Mouse (Mus musculus) lung, postnatal 10 days (tissue): ENCODE data around the gene Nckap5l.

Experiments used
- DNase-seq: peaks from one replicate; pipeline ENCODE4 v3.0.0; 2021

Gene Nckap5l

GRCm38 (mm10) chr15:99423884-99424283 is 33.7 kb downstream of the Nckap5l start:
- DNase-seq, result no peak

- no peak for DNase-seq
Observed at GRCm38 (mm10) chr15:99423131-99423530, 34.4 kb downstream of the Nckap5l start.

DNA sequence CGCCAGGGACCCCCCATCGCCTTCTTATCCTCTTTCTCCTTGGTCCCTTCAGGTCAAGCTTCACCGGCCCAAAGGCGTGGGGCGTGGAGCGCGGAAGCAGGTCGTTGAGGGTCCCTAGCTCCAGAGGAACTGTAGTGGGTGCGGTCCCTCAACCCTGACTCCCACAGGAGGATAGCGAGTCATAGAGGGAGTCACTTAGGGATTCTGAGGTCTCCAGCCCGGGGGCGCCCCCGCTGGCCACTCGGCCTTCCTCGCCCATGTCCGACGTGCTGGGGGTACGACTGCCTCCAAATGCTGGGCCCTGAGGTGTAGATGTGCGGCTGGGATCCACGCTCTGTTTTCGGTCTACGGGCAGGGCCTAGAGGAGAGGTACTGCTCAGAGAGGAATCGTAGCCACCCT is 35.0 kb downstream of the Nckap5l start:
- no peak for DNase-seq

- DNase-seq, result no peak
Observed at GRCm38 (mm10) chr15:99421676-99422075, 35.9 kb downstream of the Nckap5l start.

- DNase-seq, result peak; percentile 68
Observed at GRCm38 (mm10) chr15:99421152-99421551, 36.4 kb downstream of the Nckap5l start.

DNA sequence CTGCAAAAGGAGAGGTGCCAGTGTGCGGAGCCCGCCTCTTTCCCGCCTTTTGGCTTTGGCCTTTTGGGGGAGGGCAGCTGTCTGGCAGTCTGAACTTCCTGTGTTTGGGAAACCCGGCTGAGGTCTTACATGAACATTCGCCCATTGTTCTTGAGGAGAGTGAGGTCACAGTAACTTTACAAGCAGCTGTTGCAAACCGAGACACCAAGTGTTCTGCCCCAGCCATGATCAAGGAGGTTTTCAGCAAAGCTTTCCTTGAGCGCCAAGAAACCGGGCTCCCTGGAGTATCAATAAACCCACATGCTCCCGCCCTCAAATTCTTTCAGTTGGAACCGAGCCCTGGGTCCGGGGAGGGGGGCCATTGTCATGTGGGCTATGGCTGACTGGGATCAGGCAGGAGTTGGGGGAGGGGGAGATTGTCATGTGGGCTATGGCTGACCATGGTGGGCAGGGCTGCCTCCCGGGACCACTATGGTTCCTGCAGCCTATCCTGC is 37.0 kb downstream of the Nckap5l start:
- peak; percentile 91 for DNase-seq

DNA sequence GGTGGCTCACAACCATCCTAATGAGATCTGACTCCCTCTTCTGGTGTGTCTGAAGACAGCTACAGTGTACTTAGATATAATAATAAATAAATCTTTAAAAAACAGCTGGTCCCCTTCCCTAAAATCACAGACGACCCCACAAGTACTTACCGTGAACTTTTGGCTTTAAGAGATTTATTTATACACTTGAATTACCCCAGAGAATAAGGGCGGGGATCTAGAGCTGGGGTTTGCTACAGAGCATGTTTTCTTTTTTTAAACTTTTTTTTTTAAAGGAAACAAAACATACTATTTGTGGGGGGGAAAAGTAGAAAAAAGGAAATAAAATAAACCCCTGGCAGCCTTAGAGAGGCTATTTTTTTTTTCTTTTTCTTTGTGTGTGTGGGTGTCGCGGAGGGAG is 37.4 kb downstream of the Nckap5l start:
- no peak for DNase-seq

GRCm38 (mm10) chr15:99417692-99418271 is 39.8 kb downstream of the Nckap5l start:
- DNase-seq, result no peak

DNA sequence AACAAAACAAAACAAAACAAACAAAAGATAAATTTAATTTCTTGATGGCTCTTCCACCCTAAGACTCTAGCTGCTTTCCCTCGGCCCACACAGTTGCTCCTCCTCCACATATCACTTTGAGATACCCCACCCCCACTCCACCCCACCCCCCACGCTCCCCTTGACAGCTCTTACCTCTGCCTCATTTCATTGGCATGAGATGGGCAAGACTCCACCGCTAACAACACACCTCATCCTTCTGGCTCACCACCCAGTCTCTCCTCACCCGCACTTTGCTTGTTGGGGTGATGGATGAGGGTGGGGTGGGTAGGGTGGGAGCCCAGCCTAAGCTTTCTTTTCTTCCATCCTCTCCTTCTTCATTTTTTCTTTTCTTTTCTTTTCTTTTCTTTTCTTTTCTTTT is 40.6 kb downstream of the Nckap5l start:
- no peak for DNase-seq

GRCm38 (mm10) chr15:99416348-99416882 is 41.1 kb downstream of the Nckap5l start:
- DNase-seq, result peak; percentile 89

DNA sequence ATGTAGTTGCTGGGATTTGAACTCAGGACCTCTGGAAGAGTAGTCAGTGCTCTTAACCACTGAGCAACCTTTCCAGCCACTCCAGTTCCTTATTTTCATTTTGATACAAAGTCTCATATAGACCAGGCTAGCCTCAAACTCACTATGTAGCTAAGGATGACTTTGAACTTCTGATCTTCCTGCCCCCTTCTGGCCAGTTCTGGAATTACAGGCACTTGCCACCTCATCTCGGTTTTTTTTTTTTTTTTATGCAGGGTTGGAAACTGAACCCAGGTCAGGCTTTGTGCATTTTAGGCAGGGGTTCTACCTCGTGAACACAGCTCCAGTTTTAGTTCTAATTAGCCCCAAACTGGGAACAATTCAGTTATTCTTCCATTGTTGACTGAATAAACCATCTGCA is 41.8 kb downstream of the Nckap5l start:
- peak; percentile 74 for DNase-seq

GRCm38 (mm10) chr15:99411747-99412146 is 45.8 kb downstream of the Nckap5l start:
- no peak for DNase-seq

DNA sequence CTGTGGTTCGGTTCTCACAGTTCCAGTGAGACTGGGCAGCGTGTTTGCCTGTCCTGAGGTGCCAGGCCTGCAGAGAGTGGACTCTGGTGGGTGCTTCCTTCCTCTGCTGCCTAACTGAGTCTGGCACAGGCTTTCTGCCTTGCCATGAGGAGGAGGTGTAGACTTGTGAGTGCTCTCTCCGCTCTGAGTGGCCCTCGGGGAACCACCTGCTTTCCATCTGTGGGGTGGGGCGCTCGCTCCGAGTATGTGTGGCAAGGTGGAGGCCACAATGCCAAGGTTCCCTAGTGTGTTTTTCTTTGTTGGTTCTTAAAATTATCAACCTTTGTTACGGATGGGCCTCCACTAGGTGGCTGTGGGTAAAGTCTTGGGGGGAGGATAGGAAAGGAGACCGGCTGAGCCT is 48.7 kb downstream of the Nckap5l start:
- no peak for DNase-seq

GRCm38 (mm10) chr15:99406986-99407570 is 50.5 kb downstream of the Nckap5l start:
- DNase-seq, result no peak

- DNase-seq, result no peak
Observed at GRCm38 (mm10) chr15:99405150-99405549, 52.4 kb downstream of the Nckap5l start.

DNA sequence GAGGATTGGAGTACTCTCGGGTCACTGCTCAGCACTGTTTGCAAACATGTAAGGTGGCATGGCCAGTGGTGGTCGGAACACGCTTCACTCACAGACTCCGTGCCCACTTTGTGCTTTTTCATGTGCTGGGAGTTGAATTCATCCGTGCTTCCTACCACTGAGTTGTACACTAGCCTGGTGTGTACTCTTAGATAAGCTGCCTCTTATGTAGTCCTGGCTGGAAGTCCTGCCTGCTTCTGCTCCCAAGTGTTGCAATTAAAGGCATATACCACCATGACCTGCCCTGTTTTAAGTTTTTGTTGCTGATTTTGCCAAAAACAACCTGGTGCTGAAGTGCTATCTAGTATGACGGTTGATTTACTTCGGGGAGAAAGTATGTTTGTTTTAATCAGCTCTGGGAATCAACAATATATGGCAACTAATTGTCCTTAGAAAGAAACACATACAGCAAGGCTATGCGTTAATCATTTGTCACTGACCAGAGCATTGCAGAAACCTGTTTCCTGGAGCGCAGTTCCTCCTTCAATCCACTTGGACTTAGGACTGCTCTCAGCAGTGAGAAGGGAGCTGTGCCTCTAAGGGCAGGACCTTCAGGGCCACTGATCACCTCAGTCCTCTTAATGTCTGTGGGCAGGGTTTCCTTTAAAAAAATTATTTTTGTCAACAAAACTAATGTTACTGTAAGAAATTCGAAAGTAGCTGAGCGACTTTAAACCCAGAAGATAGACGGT is 54.2 kb downstream of the Nckap5l start:
- DNase-seq, result no peak

- DNase-seq, result no peak
Observed at GRCm38 (mm10) chr15:99400602-99401001, 56.9 kb downstream of the Nckap5l start.

GRCm38 (mm10) chr15:99399503-99400245 is 57.9 kb downstream of the Nckap5l start:
- no peak for DNase-seq

DNA sequence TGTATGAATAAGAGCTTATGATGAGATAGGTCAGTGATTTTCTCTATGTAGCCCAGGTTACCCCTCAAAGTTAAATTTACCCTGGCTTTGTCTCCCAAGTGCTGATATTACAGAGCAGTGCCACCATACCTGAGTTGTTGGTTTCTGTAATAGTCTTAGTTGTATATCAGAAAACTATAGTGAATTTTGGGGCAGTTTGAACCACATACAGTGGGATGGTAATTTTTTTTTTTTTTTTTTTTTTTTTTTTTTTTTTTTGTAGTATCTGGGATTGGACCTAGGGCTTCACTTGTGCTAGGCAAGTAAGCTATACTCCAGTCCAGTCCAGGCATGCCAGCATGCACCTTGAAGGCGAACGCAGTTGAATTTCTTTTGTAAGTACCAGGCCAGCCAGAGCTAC is 59.9 kb downstream of the Nckap5l start:
- no peak for DNase-seq

- no peak for DNase-seq
Observed at GRCm38 (mm10) chr15:99396875-99397274, 60.7 kb downstream of the Nckap5l start.

DNA sequence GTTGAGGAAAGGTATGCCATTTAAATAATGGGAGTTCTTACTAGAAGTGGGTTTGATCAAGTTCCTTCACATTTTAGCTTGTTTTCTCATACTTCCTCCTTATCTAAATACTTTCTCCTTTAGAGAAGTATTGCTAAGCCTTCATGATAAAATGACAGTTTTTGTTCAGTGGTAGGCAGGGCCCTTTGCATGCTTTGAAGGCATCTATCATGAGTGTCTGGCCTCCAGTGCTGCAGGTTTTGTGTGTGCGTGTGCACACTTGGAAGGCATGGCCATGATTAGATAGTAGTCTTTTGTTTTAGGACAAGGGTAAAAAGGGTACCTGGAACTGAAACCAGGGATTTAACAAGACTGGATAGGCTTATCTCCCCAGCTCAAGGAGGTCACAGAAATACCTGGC is 61.1 kb downstream of the Nckap5l start:
- DNase-seq, result no peak

DNA sequence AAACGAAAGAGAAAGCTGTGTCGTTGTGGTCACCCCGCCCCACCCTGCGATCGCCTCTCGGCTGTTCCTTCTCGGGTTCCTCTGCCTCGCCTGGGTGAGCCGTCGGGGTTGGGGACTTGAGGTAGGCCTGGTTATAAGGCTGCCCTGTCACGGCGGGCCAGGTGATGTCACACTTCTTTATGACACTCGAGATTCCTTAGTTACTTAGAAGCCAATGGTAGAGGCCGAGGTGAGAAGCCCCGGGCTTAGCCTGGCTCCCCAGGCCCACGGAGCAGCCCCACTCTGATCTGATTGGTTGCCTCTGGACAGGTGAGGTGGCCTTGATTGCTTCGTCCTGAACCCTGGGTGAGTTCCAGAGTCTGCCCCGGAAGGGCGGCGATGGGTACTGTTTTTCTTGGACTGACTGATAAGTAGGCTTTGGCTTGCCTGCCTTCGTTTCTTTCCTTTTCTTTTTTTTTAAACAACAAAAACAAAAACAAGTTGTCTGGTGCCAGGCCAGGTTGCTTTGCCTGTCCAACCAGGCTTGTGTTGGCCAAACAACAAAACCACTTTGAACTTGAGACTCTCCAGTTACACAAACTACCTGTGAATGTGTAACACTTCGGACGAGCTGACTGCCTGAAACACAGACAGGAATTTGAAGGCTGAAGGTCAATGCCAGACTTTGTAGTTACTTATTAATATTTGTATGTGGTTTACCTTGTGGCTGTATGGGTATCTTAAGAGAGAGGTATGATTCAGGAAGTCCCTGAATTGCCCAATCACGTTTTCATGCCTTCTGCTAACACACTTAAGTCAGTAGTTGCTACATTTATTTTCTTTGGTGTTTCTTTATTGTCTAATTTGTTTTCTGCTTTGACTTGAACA is 63.9 kb downstream of the Nckap5l start:
- peak; percentile 80 for DNase-seq
